Mouse (Mus musculus): Measurements from ENCODE around the gene Ccdc60.
"Not testable (repeated sequence)": the region's sequence is repeated elsewhere in the genome, so short reads cannot be mapped to it uniquely, and the experiment has no call there.

Gene Ccdc60

GRCm38 (mm10) chr5:116192693-116193092 lies 96.1 kb downstream of the Ccdc60 start:
- no peak for DNase-seq

- DNase-seq: no peak
These were observed 97.2 kb downstream of the Ccdc60 start for GRCm38 (mm10) chr5:116191596-116191995.

DNA sequence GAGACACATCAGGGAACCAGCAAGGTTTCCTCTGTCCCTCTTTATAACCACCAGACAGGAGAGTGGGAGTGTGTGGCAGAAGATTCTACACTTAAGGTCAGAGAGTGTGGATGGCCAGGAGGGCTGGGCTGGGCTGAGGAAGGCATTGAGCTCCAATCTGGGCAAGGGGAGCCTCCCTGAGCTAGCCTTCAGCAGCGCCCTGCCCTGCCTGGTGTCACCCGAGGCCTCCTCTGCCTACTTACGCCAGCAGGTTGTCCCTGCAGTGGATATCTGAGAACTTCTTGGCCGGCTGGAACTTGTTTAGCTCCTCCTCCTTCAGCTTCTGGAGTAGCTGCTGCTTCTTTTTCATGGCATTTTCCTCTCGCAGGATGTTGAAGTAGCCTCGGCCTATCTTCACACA lies 99.0 kb downstream of the Ccdc60 start:
- no peak for DNase-seq

DNA sequence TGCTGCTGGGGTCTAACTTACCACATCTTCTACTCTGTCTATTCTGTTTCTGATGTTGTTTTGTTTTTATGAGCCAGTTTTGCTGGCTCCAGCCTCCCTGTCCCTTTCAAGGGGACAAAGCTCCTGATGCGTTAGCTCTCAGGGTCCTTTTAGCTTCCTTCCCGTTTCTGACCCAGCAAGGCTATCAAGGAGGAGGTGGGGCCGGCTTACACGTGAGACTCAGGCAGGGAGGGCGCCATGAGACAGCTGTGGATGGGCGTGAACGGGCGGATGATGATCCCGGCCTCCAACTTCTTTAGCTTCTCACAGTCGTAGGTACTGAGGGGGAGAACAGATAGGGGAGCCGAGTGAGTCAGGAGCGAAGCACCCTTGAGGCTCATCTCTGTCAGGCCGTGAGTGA lies 108.2 kb downstream of the Ccdc60 start:
- no peak for DNase-seq

DNA sequence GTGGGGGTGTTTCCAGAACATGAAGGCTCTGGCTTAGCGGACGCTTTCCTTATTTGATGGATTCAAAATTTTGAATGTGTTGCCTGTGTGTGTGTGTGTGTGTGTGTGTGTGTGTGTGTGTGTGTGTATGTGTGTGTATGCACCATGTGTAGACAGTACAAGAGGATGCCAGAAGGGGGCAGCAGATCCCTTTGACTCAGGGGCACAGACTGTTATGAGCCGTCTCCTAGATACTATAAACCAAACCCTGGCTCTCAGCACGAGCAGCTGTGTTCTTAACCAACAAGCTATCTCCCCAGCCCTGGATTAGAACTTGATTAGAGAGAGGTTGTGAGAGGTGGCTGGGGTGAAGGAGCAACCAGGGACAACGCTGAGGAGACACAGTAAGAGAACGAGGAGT lies 117.1 kb downstream of the Ccdc60 start:
- no peak for DNase-seq

DNA sequence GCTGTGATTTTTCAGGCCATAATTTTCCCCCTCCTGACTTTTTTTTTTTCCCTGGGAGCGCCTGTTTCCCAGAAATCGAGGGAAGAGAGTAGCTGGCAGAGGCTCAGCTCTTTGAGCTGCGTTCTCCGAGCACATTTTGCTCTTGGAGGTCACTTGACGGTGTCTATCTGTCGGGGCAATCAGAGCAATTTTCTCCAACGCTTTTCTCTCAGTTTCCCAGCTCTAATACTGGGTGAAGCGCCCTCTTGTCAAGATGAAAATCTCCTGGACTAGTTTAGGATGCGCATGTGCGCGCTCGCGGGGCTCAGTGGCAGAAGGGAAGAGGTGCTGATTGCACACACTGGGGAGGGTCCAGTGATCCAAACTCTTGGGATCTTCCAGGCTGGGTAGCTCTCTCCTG lies 121.8 kb downstream of the Ccdc60 start:
- DNase-seq: no peak

DNA sequence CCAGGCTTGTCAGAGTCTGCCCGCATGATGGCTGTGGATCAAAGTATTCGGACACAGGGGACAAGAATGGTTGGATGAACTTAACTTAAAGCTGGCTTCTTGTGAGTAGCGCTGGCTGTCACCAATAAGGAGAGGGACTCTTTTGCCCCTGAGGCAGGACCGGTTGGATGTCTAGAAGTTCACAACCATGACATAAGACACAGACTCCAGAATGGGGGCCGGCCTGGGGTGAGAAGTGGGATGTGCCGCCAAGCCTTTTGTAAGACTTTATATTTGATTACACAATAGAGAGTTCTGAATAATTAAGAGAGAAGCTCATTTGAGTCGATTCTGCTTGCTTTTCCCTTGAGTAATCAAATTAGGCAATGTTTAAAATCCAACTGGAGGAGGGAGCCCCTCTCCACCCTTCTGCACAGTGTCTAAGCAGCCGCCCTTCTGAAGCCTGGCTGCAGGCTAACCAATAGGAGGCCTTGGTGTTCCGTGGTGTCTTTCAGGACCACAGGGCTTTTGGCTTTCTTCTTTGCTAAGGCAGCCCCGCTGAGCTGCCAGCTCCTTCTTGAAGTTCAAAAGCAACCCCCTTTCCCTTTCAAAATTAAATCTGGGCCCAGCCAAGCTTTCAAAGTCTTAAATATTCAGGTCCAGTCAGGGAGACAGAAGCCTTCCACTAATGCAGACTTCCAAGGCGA lies 123.4 kb downstream of the Ccdc60 start:
- no peak for DNase-seq

DNA sequence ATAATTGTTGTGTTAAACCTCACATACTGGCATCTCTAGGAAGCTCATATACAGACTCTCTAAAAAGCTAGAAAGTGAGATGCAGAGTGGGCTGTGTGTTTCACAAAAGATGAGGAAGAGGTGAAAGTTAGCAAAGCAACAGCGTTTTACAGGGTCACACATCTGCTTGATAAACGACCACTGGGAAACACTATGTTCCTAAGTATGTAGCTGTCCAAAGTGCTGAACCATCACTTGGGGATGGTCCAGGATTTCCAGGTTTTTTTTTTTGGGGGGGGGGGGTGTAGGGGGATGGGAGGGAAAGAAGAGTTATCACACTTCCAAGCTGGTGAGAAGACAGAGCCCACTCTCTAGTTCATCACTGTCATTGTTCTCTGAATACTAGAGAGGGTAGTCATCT lies 134.0 kb downstream of the Ccdc60 start:
- DNase-seq: no peak

- not testable (repeated sequence) for DNase-seq
These were observed 142.3 kb downstream of the Ccdc60 start for GRCm38 (mm10) chr5:116146446-116146845.

- no peak for DNase-seq
These were observed 144.1 kb downstream of the Ccdc60 start for GRCm38 (mm10) chr5:116144711-116145110.

DNA sequence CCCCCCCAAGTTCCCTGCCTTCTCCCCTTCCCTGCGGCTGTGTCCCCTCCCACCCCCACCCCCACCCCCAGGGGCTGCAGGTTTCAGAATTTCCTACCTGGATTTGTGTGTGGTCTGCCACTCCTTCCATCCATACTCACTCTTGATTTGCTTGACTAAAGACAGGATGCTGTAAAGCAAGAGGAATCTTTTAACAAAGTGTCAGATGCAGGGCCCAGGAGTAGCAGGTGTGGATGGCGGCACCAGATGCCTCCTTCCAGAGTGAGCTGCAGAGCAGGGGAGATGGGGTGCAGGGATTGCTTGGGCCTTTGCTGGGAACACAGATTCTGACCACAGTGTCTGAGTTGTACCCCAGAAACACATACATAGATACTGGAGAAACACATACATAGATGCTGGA lies 148.1 kb downstream of the Ccdc60 start:
- DNase-seq: no peak

GRCm38 (mm10) chr5:116123344-116123743 lies 165.4 kb downstream of the Ccdc60 start:
- DNase-seq: peak; percentile 72

- peak; percentile 77 for DNase-seq
These were observed 172.2 kb downstream of the Ccdc60 start for GRCm38 (mm10) chr5:116116567-116116966.

- DNase-seq: no peak
These were observed 172.7 kb downstream of the Ccdc60 start for GRCm38 (mm10) chr5:116116110-116116509.

DNA sequence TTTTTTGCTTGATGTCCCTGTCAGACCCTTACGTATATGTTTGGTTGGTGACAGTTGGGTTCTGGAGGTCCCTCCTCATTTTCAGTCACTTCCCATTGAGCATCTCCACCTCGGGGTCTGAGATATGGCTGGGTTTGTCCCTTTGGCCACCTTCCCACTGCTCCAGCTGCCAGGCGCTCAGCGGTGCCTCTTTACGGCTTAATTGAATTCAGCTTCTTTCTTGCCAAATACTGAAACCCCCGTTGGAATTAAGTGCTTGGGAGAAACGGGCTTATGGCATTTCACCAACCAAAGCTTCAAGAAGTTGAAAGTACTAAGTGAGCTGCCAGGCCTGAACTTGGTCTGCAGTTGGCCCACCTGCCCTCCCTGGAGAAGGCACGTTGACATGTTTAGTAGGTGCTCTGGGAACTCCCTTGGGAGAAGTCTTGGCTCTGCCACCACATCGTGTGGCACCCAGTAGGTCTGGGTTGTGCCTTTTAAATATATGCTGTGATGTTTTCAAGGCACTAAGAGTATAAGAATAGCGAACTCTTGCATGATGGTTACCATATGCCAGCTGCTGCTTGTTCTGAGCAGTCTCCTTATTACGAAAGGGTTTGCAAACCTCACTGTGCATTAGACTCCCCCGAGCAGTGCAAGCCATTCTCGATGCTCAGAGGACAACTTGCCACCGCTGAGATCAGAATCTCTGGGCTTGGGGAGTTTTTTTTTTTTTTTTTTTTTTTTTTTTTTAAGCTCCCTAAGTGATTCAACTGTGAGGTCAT lies 173.5 kb downstream of the Ccdc60 start:
- no peak for DNase-seq

GRCm38 (mm10) chr5:116108651-116109050 lies 180.1 kb downstream of the Ccdc60 start:
- DNase-seq: no peak

DNA sequence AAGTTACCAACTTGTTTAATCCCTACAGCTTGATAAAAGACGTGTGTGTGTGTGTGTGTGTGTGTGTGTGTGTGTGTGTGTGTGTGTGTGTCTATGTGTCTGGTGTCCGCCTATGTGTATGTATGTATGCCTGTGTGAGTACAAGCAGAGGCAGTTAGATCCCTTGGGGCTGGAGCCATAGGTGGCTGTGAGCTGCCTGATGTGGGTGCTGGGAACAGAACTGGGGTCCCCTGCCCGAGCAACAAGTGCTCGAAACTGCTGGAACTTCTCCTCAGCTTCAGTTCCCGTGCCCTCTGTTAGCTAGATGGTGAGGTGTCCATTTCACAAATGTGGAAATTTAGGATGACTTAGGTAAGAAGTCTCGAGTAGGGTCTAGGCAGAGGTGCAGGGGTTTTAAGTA lies 204.6 kb downstream of the Ccdc60 start:
- DNase-seq: no peak

- DNase-seq: no peak
These were observed 205.7 kb downstream of the Ccdc60 start, which contains the start of gene Tmem233 for GRCm38 (mm10) chr5:116083081-116083480. TSS of gene Tmem233 (minus strand) at chr5:116083244.

DNA sequence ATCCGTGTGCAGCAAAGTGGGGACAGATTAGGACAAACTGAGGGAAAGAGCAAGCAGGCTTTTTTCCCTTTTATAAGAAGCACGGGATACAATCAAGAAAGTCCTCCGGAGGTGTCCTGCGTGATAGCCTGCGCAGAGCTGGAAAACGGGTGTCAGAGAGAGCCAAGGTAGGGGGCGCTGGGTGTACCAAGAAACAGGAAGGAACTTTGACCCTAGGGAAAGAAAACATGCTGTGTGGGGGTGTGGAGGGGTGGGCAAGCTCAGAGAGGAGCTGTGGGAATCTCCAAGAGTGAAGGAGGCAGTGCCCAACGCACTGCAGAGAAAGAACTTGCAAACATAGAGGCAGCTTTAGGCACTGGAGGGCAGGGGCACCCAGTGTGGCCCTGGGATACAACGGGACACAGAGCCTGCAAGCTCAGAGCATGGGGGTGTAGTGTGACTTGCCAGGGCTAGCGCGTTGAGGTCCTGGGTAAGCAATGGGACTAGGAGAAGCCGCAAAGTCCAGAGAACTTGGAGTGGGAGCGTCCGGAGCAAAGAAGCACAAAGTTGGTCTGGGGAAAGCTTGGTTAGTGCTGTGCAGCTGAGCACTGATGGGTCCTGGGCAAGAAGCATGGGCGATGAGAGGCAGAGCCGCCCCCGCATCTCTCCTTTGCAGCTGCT lies 206.4 kb downstream of the Ccdc60 start:
- no peak for DNase-seq

- DNase-seq: no peak
These were observed 207.2 kb downstream of the Ccdc60 start for GRCm38 (mm10) chr5:116081616-116082015.

- no peak for DNase-seq
These were observed 208.0 kb downstream of the Ccdc60 start for GRCm38 (mm10) chr5:116080736-116081135.
